ENCODE assay signal across 32 mouse cellular contexts in the genomic region with DNA sequence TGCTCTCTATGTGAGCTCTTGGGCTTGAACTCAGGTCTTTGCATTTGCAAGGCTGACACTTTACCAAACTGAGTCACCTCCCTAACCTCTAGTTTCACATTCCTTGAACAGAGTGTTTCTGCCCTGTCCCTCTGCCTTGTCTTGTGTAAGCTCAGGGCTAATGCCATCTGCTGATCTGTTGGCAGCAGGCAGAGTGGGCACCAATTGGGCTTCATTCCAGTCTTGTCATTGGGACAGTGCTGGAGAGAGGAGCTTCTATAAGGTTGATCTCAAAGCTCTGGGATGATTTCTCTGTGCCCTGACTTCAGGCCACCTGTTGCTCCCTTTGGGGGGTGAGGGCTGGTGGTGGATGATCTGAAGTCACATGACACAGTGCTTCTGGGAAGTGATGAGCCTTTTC.
"Had no signal": no experiment of that assay in that cellular context is flagged by ENCODE, and none has a peak within 500 bp of the region (broad histone marks: within the 10 kb centered on the region; RNA-seq: fewer than 3 reads in every experiment).

No protein-coding gene starts in this region.

- H3K9ac ChIP-seq: heart, embryonic 12.5 days; heart, embryonic 13.5 days; heart, embryonic 15.5 days; hindbrain, embryonic 12.5 days; hindbrain, embryonic 14.5 days; hindbrain, embryonic 15.5 days; intestine, embryonic 15.5 days; kidney, embryonic 15.5 days had no signal

- H3K27me3 ChIP-seq: heart, embryonic 12.5 days; heart, embryonic 13.5 days; heart, embryonic 15.5 days; hindbrain, embryonic 12.5 days; hindbrain, embryonic 15.5 days; intestine, embryonic 15.5 days; kidney, embryonic 15.5 days had no signal

- DNase-seq: heart, postnatal 10 days; heart, postnatal 14 days; heart, postnatal 36 days; heart, postnatal 4 days; kidney, adult 11 months; kidney, adult 18-20 months; kidney, adult 2 months; kidney, adult 8-10 months; kidney, postnatal 10 days; kidney, postnatal 14 days; kidney, postnatal 25 days; kidney, postnatal 36 days; kidney, postnatal 4 days; layer of hippocampus, adult 9-11 months; layer of hippocampus, postnatal 36 days had no signal

- H3K4me3 ChIP-seq: heart, embryonic 12.5 days; heart, embryonic 13.5 days; heart, embryonic 15.5 days; hindbrain, embryonic 10.5 days; hindbrain, embryonic 12.5 days; hindbrain, embryonic 15.5 days; intestine, embryonic 15.5 days; kidney, embryonic 15.5 days; layer of hippocampus, adult 2 months; left cerebral cortex, adult 2 months had no signal

- H3K36me3 ChIP-seq: heart, embryonic 12.5 days; heart, embryonic 15.5 days; hindbrain, embryonic 12.5 days; hindbrain, embryonic 15.5 days; intestine, embryonic 15.5 days; kidney, embryonic 15.5 days had no signal

- H3K9me3 ChIP-seq: heart, embryonic 12.5 days; heart, embryonic 13.5 days; heart, embryonic 15.5 days; hindbrain, embryonic 10.5 days; hindbrain, embryonic 12.5 days; hindbrain, embryonic 15.5 days; intestine, embryonic 15.5 days; kidney, embryonic 15.5 days had no signal

- ATAC-seq: hindbrain, embryonic 16.5 days; inflammation-experienced regulatory T-cells, adult 6 months; intestine, embryonic 15.5 days; intestine, embryonic 16.5 days; intestine, postnatal 0 days had no signal

- H3K27ac ChIP-seq: heart, embryonic 13.5 days; heart, embryonic 15.5 days; hindbrain, embryonic 10.5 days; hindbrain, embryonic 12.5 days; hindbrain, embryonic 14.5 days; hindbrain, embryonic 15.5 days; intestine, embryonic 15.5 days; kidney, embryonic 15.5 days; kidney, postnatal 0 days; layer of hippocampus, adult 2 months; left cerebral cortex, adult 2 months had no signal

- H3K4me2 ChIP-seq: heart, embryonic 11.5 days; heart, embryonic 12.5 days; heart, embryonic 13.5 days; heart, embryonic 15.5 days; hindbrain, embryonic 12.5 days; hindbrain, embryonic 14.5 days; hindbrain, embryonic 15.5 days; intestine, embryonic 15.5 days; kidney, embryonic 15.5 days had no signal
